14 mouse cellular contexts compared by ENCODE assay signal in the genomic region with DNA sequence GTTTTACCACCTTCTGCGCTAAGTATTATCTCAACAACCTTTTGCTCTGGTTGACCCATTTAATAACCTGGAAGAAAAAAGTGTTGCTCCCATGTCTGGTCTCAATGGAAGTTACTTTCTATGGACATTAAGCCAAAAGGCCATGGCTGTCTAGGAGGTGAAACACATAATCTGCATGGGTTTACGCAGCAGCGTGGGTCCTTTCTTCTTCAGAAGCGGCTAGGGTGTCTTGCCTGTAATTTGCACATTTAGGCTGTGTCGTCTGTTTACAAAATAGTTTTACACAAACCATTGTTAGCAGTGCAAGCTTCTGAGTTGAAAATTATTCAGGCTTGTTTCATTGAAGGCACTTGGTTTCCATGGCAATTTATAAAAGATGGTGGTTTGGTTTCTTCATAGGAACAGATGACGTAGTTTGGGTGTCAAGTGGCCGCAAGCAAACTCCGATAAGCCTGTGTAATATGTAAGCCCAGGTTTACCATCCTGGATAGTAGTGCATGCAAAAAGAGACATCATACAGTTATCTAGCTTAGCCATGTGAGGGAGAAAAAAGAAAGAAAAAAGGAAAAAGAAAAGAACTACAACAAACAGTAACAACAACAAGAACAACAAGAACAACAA.
DNase-seq lines count a peak whose midpoint lies in the region; ATAC-seq and TF ChIP-seq lines count a peak whose summit lies in the region.
"Had no signal": no experiment of that assay in that cellular context is flagged by ENCODE, and none has a peak within 500 bp of the region (broad histone marks: within the 10 kb centered on the region; RNA-seq: fewer than 3 reads in every experiment).

No protein-coding gene starts in this region.

- no peak overlapping the region for H3K9ac ChIP-seq in forebrain, embryonic 14.5 days (ENCODE audit: low read length)
- no peak overlapping the region for H3K9ac ChIP-seq in hindbrain, postnatal 0 days (replicated peaks; ENCODE audit: low read length)
- no peak overlapping the region for H3K9ac ChIP-seq in neural tube, embryonic 14.5 days (replicated peaks; ENCODE audit: low read depth, low read length)
- H3K9ac ChIP-seq: limb, embryonic 15.5 days; lung, embryonic 15.5 days had no signal

- peaks cover 8% of the 10 kb centered on the region; the same call in 1 of the 2 replicates for H3K4me1 ChIP-seq in forebrain, embryonic 14.5 days (ENCODE audit: control insufficient read depth, insufficient read depth, low read length)
- no peaks in the 10 kb centered on the region for H3K4me1 ChIP-seq in hindbrain, postnatal 0 days (ENCODE audit: insufficient read depth, low read length)
- H3K4me1 ChIP-seq in neural tube, embryonic 14.5 days (ENCODE audit: control insufficient read depth, insufficient read depth, low read length) = no peaks in the 10 kb centered on the region; the same call in 1 of the 2 replicates
- H3K4me1 ChIP-seq: limb, embryonic 15.5 days; lung, embryonic 15.5 days had no signal

- peak overlapping the region; percentile 72 for H3K27ac ChIP-seq in layer of hippocampus, adult 2 months
- peak overlapping the region; percentile 16; the same call in 1 of the 2 replicates for H3K27ac ChIP-seq in forebrain, embryonic 14.5 days (ENCODE audit: low read depth, low read length)
- H3K27ac ChIP-seq in hindbrain, postnatal 0 days = peak overlapping the region; percentile 62; the same call in 1 of the 2 replicates
- peak overlapping the region; percentile 40 for H3K27ac ChIP-seq in neural tube, embryonic 14.5 days (ENCODE audit: low read depth, low read length)
- H3K27ac ChIP-seq: limb, embryonic 15.5 days; lung, embryonic 15.5 days; stomach, postnatal 0 days had no signal

- no peaks in the 10 kb centered on the region for H3K36me3 ChIP-seq in forebrain, embryonic 14.5 days (ENCODE audit: control insufficient read depth, insufficient read depth, low read length)
- H3K36me3 ChIP-seq in hindbrain, postnatal 0 days (ENCODE audit: insufficient read depth, low read length) = no peaks in the 10 kb centered on the region
- no peaks in the 10 kb centered on the region for H3K36me3 ChIP-seq in neural tube, embryonic 14.5 days (ENCODE audit: control insufficient read depth, insufficient read depth, low read length)
- H3K36me3 ChIP-seq: limb, embryonic 15.5 days; lung, embryonic 15.5 days had no signal

- H3K4me3 ChIP-seq in layer of hippocampus, adult 2 months = peak overlapping the region; percentile 14
- no peak overlapping the region; the same call in 1 of the 2 replicates for H3K4me3 ChIP-seq in forebrain, embryonic 14.5 days (ENCODE audit: low read depth, low read length)
- H3K4me3 ChIP-seq in hindbrain, postnatal 0 days (ENCODE audit: low read length) = no peak overlapping the region
- no peak overlapping the region for H3K4me3 ChIP-seq in neural tube, embryonic 14.5 days (ENCODE audit: low read depth, low read length)
- H3K4me3 ChIP-seq: limb, embryonic 15.5 days; lung, embryonic 15.5 days had no signal

- H3K9me3 ChIP-seq in forebrain, embryonic 14.5 days (replicated peaks; ENCODE audit: control insufficient read depth, low read length) = no peaks in the 10 kb centered on the region
- H3K9me3 ChIP-seq in hindbrain, postnatal 0 days (ENCODE audit: low read length) = no peaks in the 10 kb centered on the region
- no peaks in the 10 kb centered on the region for H3K9me3 ChIP-seq in neural tube, embryonic 14.5 days (ENCODE audit: control insufficient read depth, low read length)
- H3K9me3 ChIP-seq: limb, embryonic 15.5 days; lung, embryonic 15.5 days had no signal

- ATAC-seq in forebrain, embryonic 14.5 days = peak; percentile 87
- peak; percentile 63; the same call in 1 of the 2 replicates for ATAC-seq in hindbrain, postnatal 0 days
- ATAC-seq in neural tube, embryonic 14.5 days (ENCODE audit: low read depth) = peak; percentile 84

- peak in 1 of 2 experiments; percentile 11 for DNase-seq in layer of hippocampus, adult 2 months (ENCODE audit: low spot score in 2 of 2)
- DNase-seq in layer of hippocampus, postnatal 25 days (ENCODE audit: extremely low spot score in 1 of 2, low spot score in 1 of 2) = no peak
- DNase-seq in forebrain, embryonic 14.5 days (ENCODE audit: low spot score) = peak; percentile 78
- DNase-seq in hindbrain, postnatal 0 days (ENCODE audit: low spot score) = peak; percentile 55
- no peak for DNase-seq in ovary, adult 18-20 months (ENCODE audit: low spot score)
- DNase-seq in thymus, postnatal 36 days = no peak
- DNase-seq in left cerebral cortex, adult 11 months (ENCODE audit: low spot score) = no peak
- DNase-seq: cerebellum, adult 8-10 months; gastrocnemius, postnatal 36 days; kidney, postnatal 10 days had no signal

- 15% methylated on average over 8 of the region's 8 CpGs for WGBS in forebrain, embryonic 14.5 days
- WGBS in hindbrain, postnatal 0 days = 42% methylated on average over 8 of the region's 8 CpGs
- 22% methylated on average over 8 of the region's 8 CpGs for whole genome bisulfite sequencing in neural tube, embryonic 14.5 days

- peak overlapping the region; percentile 40 for H3K4me2 ChIP-seq in forebrain, embryonic 14.5 days (ENCODE audit: low read length)
- peak overlapping the region; percentile 29 for H3K4me2 ChIP-seq in hindbrain, postnatal 0 days (ENCODE audit: low read depth, low read length)
- H3K4me2 ChIP-seq in neural tube, embryonic 14.5 days (ENCODE audit: low read depth, low read length) = no peak overlapping the region
- H3K4me2 ChIP-seq: limb, embryonic 15.5 days; lung, embryonic 15.5 days had no signal

- TF ChIP-seq CTCF in layer of hippocampus, adult 2 months (conservative IDR thresholded peaks at IDR 0.05) = no peak
- TF ChIP-seq CTCF in hindbrain, postnatal 0 days (IDR thresholded peaks at IDR 0.05; ENCODE audit: low read depth) = no peak

- no peaks in the 10 kb centered on the region for H3K27me3 ChIP-seq in forebrain, embryonic 14.5 days (replicated peaks; ENCODE audit: control insufficient read depth, insufficient read depth, low read length)
- no peaks in the 10 kb centered on the region for H3K27me3 ChIP-seq in hindbrain, postnatal 0 days (ENCODE audit: insufficient read depth, low read length)
- no peaks in the 10 kb centered on the region for H3K27me3 ChIP-seq in neural tube, embryonic 14.5 days (ENCODE audit: control insufficient read depth, insufficient read depth, low read length)
- H3K27me3 ChIP-seq: limb, embryonic 15.5 days; lung, embryonic 15.5 days had no signal

Comparison
In these comparisons a context has a peak if more than half of its experiments do, and no peak if none do; other contexts are left out.
1. DNase-seq: peak in forebrain, embryonic 14.5 days (single experiment) and hindbrain, postnatal 0 days (single experiment); none in layer of hippocampus, postnatal 25 days (0 of 2), ovary, adult 18-20 months (single experiment), thymus, postnatal 36 days (0 of 2) and left cerebral cortex, adult 11 months (single experiment).
2. H3K27ac ChIP-seq: peak in every context shown above with its lines; median percentile 72 in layer of hippocampus, adult 2 months; 62 in hindbrain, postnatal 0 days; 40 in neural tube, embryonic 14.5 days; 16 in forebrain, embryonic 14.5 days.
3. Peak in every context shown above with its lines, with median percentiles within 50 percentile points of each other: ATAC-seq.